Mouse (Mus musculus) heart, postnatal 0 days (tissue): ENCODE data around the gene Map4.

ENCODE experiments used
- CTCF ChIP-seq: IDR thresholded peaks from 2 replicates; pipeline ENCODE4 v1.5.1; 2016; ENCODE audit warnings: antibody characterized with exemption, control low read depth, low read depth
- EP300 ChIP-seq: IDR thresholded peaks from 2 replicates; pipeline ENCODE4 v1.6.1; 2016; ENCODE audit warnings: antibody characterized with exemption, low read depth

GRCm38 (mm10) chr9:109954631-109955030 is 23.4 kb downstream of the Map4 start:
- TF ChIP-seq CTCF (no peak), EP300 (no peak)
